Mouse (Mus musculus) kidney, embryonic 16.5 days (tissue): ENCODE measurements around the gene Cep131. TPM values are rescaled to one million over a fixed set of nuclear protein-coding genes. Genes with fewer than 3 reads are reported as not detected.
A peak's percentile ranks its signal among the peaks of the same experiment; 100 is the strongest.

Experiments used
- ATAC-seq: fragments of 200-750 bp; cut with Nextera tagmentation; 2 replicates; pipeline ENCODE4 v1.8.0; 2017; ENCODE audit warnings: moderate TSS enrichment; ENCODE audit not compliant: low FRiP score, low TSS enrichment
- H3K27ac ChIP-seq: fragments of 300-500 bp; sonication (generic); 2 replicates; pipeline ENCODE4 v1.5.1; 2014; ENCODE audit warnings: low read length
- H3K27me3 ChIP-seq: fragments of 300-500 bp; sonication (generic); 2 replicates; pipeline ENCODE4 v1.6.1; 2014; ENCODE audit warnings: low read length, control low read depth, mixed read lengths; ENCODE audit not compliant: insufficient read depth
- H3K36me3 ChIP-seq: fragments of 300-500 bp; sonication (generic); 2 replicates; pipeline ENCODE4 v1.6.1; 2014; ENCODE audit warnings: low read length, control low read depth, mixed read lengths; ENCODE audit not compliant: insufficient read depth
- H3K4me1 ChIP-seq: fragments of 300-500 bp; sonication (generic); 2 replicates; pipeline ENCODE4 v1.6.1; 2014; ENCODE audit warnings: low read length, control low read depth, mixed read lengths; ENCODE audit not compliant: insufficient read depth
- H3K4me2 ChIP-seq: fragments of 300-500 bp; sonication (generic); replicated peaks from 2 replicates; pipeline ENCODE4 v1.6.1; 2014; ENCODE audit warnings: low read depth, low read length
- H3K4me3 ChIP-seq: fragments of 300-500 bp; sonication (generic); 2 replicates; pipeline ENCODE4 v1.5.1; 2014; ENCODE audit warnings: mild to moderate bottlenecking, low read length
- H3K9ac ChIP-seq: fragments of 300-500 bp; sonication (generic); replicated peaks from 2 replicates; pipeline ENCODE4 v1.6.1; 2014; ENCODE audit warnings: low read length
- H3K9me3 ChIP-seq: fragments of 300-500 bp; sonication (generic); 2 replicates; pipeline ENCODE4 v1.6.1; 2016; ENCODE audit warnings: low read length, control low read depth
- WGBS: fragments of 180-500 bp; shearing (Covaris S2); extraction: QIAGEN DNeasy Blood & Tissue Kit; methylation state at CpG from one replicate; pipeline ENCODE4 v1.1.7; 2014; 5-methylcytosine and 5-hydroxymethylcytosine counted together
- polyA plus RNA-seq: library from polyadenylated mRNA; unstranded; fragments of >200 nt; fragmentation: Nextera tagmentation; extraction: Ambion mirVana; gene quantifications from 2 replicates; pipeline ENCODE4 v1.2.1, GENCODE M21; 2015

Cep131 gene
- polyA plus RNA-seq, 1 experiment from 2014 or later, result 26.6 TPM

DNA sequence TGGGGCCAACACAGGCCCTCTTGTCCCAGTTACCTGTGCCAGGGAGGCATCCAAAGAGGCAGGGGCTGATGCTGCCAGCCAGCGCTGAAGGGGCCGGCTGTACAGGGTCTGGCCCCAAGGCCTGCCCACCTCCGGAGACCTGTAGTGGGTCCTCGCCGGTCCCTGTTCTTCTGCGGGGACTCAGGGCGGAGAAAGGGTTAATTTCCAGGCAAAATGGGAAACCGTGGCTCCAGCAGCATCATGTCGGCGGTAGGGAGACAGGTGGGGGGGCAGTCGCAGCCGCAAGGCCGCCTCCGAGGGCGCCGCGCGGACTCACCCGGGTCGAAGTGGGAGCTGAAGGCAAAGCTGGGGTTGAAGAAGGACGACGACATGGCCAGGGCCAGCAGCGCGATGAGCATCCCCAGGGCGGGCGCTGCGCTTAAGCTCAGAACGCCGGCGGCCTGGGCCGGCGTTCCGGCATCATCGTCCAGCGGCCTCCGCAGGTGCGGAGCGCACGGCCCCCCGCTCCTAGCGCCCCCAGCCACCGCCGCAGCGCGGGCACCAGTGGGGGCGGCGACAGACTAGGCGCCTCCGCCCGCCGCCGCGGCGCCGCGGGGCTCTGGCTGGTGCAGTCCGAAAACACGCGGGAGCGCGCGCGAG lies 40.0 kb downstream of the Cep131 start, which contains the start of gene Aatk:
Gene Aatk, minus strand, starts transcription at position 615 of the 639 bp plus-strand sequence.
- no peak; the same call in 1 of the 2 replicates for ATAC-seq
- Histone ChIP-seq H3K9me3 (no peaks in the 10 kb centered on the region), H3K9ac (peak within 1 kb of the TSS; percentile 71), H3K4me3 (peak within 1 kb of the TSS; percentile 58), H3K27me3 (peaks cover 23% of the 10 kb centered on the region), H3K27ac (peak within 1 kb of the TSS; percentile 35; the same call in 1 of the 2 replicates), H3K36me3 (no peaks in the 10 kb centered on the region), H3K4me1 (peaks cover 39% of the 10 kb centered on the region), H3K4me2 (peak within 1 kb of the TSS; percentile 94)
- 1% methylated on average over 40 of the region's 63 CpGs for WGBS

DNA sequence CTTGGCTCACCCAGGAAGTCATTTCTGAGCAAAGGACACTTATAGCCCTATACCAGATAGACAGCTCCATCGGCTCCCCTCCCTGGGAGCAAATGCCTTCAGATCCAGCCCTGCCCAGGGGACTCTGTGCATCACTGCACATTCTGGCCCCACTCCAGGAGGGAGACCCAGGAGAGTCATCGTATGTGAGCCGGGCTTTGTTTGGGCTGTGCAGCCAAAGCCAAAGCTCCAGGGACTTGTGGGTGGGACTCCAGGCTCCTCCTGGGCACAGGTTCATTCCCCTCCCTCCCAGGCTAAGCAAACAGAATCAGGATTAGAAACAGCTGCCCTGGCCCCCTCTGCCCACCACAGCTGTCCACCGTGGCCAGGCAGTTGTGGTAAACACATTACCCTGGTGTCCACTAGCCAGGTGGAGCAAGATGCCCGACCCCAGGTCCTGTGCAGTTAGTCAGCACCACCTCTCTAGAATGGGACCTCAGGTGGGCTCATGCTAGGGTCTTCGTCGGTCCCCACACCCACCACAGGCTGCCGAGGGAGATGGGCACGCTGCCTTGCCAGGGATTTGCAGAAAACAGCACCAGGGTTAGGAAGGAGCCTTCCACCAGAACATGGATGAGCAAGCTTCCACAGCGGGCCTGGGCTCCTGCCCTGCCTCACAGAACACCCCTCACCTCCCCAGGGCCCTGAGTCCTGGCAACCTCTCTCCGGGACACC lies 40.6 kb downstream of the Cep131 start:
- Histone ChIP-seq H3K9me3 (no peaks in the 10 kb centered on the region), H3K4me3 (peak overlapping the region; percentile 58), H3K36me3 (no peaks in the 10 kb centered on the region), H3K4me1 (peaks cover 45% of the 10 kb centered on the region), H3K4me2 (peak overlapping the region; percentile 94), H3K9ac (peak overlapping the region; percentile 71), H3K27me3 (peaks cover 23% of the 10 kb centered on the region), H3K27ac (peak overlapping the region; percentile 35; the same call in 1 of the 2 replicates)
- 44% methylated on average over 11 of the region's 11 CpGs for WGBS
- peak; percentile 57 for ATAC-seq

DNA sequence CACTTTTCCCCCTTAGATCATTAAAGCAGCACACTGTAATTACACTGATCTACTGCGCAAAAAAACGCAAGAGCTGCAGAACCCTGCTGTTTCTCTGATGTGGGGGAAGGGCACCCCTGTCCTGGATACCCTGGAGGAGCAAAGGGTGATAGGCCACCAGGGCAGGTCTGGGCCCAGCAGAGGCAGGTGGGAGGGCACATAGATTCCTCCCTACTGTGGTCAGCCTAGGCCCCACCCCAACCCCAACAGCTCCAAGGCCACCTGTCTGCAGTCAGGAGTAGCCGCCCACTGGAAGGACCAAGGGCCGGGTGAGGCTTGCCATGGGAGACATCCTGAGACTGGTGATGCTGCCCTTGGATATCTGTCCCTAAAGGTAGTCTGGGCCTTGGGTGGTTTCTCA lies 41.3 kb downstream of the Cep131 start:
- ATAC-seq, result no peak
- Histone ChIP-seq H3K27ac (no peak overlapping the region), H3K4me2 (no peak overlapping the region), H3K9me3 (no peaks in the 10 kb centered on the region), H3K4me1 (peaks cover 46% of the 10 kb centered on the region), H3K4me3 (no peak overlapping the region), H3K9ac (no peak overlapping the region), H3K27me3 (peaks cover 23% of the 10 kb centered on the region), H3K36me3 (no peaks in the 10 kb centered on the region)
- WGBS, result 60% methylated on average over 4 of the region's 4 CpGs

- H3K9me3 ChIP-seq, result no peaks in the 10 kb centered on the region
- H3K4me3 ChIP-seq, result no peak overlapping the region
- ATAC-seq, result peak; percentile 12; the same call in 1 of the 2 replicates
- peak overlapping the region; percentile 64 for H3K27ac ChIP-seq
- H3K9ac ChIP-seq, result 0 out of 2 replicates have a peak overlapping the region, but pooled peaks have one; percentile 6
- H3K4me1 ChIP-seq, result peaks cover 34% of the 10 kb centered on the region
- H3K4me2 ChIP-seq, result no peak overlapping the region
- 66% methylated on average over 7 of the region's 7 CpGs for WGBS
- H3K36me3 ChIP-seq, result no peaks in the 10 kb centered on the region
- peaks cover 7% of the 10 kb centered on the region for H3K27me3 ChIP-seq
These were observed 44.3 kb downstream of the Cep131 start for GRCm38 (mm10) chr11:120042141-120042838.

DNA sequence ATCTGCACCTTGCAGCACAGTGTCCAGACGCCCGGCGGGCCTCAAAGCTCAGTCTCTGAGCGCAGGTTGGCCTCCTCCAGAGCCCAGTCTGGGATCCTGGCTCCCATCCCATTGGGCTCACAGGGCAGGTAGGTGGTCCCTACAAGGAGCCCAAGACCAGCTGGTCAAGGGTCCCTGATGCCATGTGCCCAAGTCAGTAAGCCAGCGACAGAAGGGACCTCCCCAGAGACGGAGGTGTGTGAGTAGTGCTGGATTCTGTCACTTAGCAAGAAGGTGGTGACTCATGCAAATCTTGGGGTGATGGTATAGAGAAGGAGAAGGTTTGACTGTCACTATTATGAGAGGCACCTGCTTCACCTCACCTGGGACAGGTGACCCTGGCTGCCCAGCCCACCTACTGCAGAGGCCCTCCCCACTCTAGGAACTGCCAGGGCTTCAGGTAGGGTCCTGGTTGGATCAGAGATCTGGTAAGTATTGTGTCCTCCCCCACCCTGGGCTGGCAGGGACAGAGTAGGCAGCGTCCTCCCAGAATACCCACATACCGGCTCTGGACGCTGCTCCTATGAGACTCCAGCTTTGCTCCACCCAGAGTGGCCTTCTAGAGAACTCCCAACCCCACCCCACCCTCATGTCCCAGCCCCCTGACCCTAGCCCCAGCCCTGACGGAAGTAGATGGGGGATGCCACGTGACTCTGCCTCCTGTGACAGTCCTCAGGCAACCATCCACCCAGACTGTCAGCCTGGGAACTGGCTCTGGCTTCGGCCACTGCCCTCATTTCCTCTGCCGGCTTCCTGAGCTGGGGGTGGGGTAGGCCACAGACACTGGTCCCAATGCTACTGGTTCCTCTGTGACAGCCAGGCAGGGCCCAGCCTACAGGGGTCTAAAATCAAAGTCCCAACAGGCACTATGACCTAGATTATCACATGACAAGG lies 45.2 kb downstream of the Cep131 start:
- Histone ChIP-seq H3K4me2 (peak overlapping the region; percentile 25; the same call in 1 of the 2 replicates), H3K9ac (no peak overlapping the region), H3K9me3 (no peaks in the 10 kb centered on the region), H3K36me3 (no peaks in the 10 kb centered on the region), H3K4me3 (no peak overlapping the region), H3K27me3 (peaks cover 5% of the 10 kb centered on the region), H3K27ac (peak overlapping the region; percentile 64), H3K4me1 (peaks cover 28% of the 10 kb centered on the region)
- peak; percentile 29 for ATAC-seq
- 48% methylated on average over 13 of the region's 13 CpGs for WGBS

GRCm38 (mm10) chr11:120040440-120040839 lies 46.2 kb downstream of the Cep131 start:
- Histone ChIP-seq H3K27me3 (no peaks in the 10 kb centered on the region), H3K27ac (no peak overlapping the region), H3K4me2 (no peak overlapping the region), H3K36me3 (no peaks in the 10 kb centered on the region; the same call in 1 of the 2 replicates), H3K4me3 (no peak overlapping the region), H3K9ac (no peak overlapping the region), H3K9me3 (no peaks in the 10 kb centered on the region), H3K4me1 (peaks cover 18% of the 10 kb centered on the region)
- ATAC-seq, result no peak
- WGBS, result 73% methylated on average over 8 of the region's 8 CpGs

- Histone ChIP-seq H3K36me3 (no peaks in the 10 kb centered on the region; the same call in 1 of the 2 replicates), H3K4me2 (no peak overlapping the region), H3K27ac (peak overlapping the region; percentile 5; the same call in 1 of the 2 replicates), H3K4me1 (peaks cover 14% of the 10 kb centered on the region), H3K27me3 (no peaks in the 10 kb centered on the region), H3K9ac (no peak overlapping the region), H3K4me3 (no peak overlapping the region), H3K9me3 (no peaks in the 10 kb centered on the region)
- WGBS, result 35% methylated on average over 4 of the region's 4 CpGs
- ATAC-seq, result no peak
These were observed 47.0 kb downstream of the Cep131 start for GRCm38 (mm10) chr11:120039581-120039980.

DNA sequence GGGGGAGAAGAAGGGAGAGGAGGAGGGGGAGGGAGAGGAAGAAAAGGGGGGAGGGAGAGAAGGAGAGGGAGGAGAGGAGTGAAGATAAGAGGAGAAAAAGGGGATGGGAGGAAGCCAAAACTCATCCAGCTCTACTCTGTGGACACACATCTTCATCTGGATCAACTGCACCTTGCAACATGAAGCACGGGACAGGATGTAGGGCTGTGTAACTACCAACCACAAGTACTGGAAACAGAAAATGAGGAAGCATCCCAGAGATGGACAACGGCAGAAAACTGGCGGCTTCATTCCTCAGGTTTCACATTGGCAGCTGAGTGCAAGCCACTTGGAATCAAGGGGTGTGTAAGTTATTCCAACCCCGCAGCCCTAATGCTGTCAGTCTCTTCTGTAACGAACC lies 51.9 kb downstream of the Cep131 start:
- Histone ChIP-seq H3K4me2 (no peak overlapping the region), H3K4me3 (no peak overlapping the region), H3K4me1 (no peaks in the 10 kb centered on the region), H3K27ac (no peak overlapping the region), H3K9me3 (no peaks in the 10 kb centered on the region), H3K9ac (no peak overlapping the region), H3K27me3 (no peaks in the 10 kb centered on the region), H3K36me3 (no peaks in the 10 kb centered on the region; the same call in 1 of the 2 replicates)
- 37% methylated on average over 5 of the region's 5 CpGs for WGBS
- no peak for ATAC-seq

GRCm38 (mm10) chr11:120034306-120034705 lies 52.3 kb downstream of the Cep131 start:
- Histone ChIP-seq H3K27me3 (no peaks in the 10 kb centered on the region), H3K4me1 (no peaks in the 10 kb centered on the region), H3K36me3 (no peaks in the 10 kb centered on the region; the same call in 1 of the 2 replicates), H3K4me3 (no peak overlapping the region), H3K4me2 (no peak overlapping the region), H3K9me3 (no peaks in the 10 kb centered on the region), H3K9ac (no peak overlapping the region), H3K27ac (no peak overlapping the region)
- no peak for ATAC-seq
- 55% methylated on average over 3 of the region's 3 CpGs for WGBS
